22 mouse cellular contexts compared by ENCODE assay signal in the genomic region with DNA sequence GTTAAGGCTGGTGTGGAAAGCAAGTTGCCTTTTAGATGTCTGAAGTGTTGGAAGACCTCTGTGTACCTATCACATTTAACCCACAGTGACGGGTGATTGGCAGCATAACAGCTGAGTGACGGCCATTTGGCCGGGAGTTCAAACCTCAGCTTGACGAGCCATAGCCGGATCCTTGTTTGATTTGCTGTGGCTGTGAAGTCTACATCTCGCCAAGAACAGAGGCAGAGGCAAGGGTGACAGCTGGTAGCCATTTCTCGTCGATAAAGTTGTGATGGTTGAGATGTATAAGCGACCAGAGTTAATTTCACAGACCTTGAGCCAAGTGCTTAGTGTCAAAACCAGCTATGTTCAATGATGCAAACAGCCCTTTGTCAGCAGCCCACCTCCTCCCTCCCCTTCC.
DNase-seq lines count a peak whose midpoint lies in the region; ATAC-seq and TF ChIP-seq lines count a peak whose summit lies in the region.
"Had no signal": no experiment of that assay in that cellular context is flagged by ENCODE, and none has a peak within 500 bp of the region (broad histone marks: within the 10 kb centered on the region; RNA-seq: fewer than 3 reads in every experiment).

No protein-coding gene starts in this region.

- H3K27me3 ChIP-seq in hindbrain, embryonic 16.5 days (replicated peaks; ENCODE audit: control insufficient read depth, insufficient read depth, low read length), result no peaks in the 10 kb centered on the region
- no peaks in the 10 kb centered on the region for H3K27me3 ChIP-seq in hindbrain, embryonic 11.5 days (ENCODE audit: control insufficient read depth, insufficient read depth, low read length)
- H3K27me3 ChIP-seq in kidney, postnatal 0 days (ENCODE audit: insufficient read depth, low read length), result no peaks in the 10 kb centered on the region
- no peaks in the 10 kb centered on the region for H3K27me3 ChIP-seq in midbrain, postnatal 0 days (ENCODE audit: insufficient read depth, low read length)
- no peaks in the 10 kb centered on the region for H3K27me3 ChIP-seq in midbrain, embryonic 13.5 days
- H3K27me3 ChIP-seq: forebrain, embryonic 13.5 days; lung, embryonic 15.5 days had no signal

- H3K9ac ChIP-seq in hindbrain, embryonic 16.5 days (ENCODE audit: low read depth, low read length), result no peak overlapping the region
- no peak overlapping the region for H3K9ac ChIP-seq in hindbrain, embryonic 11.5 days (ENCODE audit: low read depth, low read length)
- no peak overlapping the region for H3K9ac ChIP-seq in kidney, postnatal 0 days (ENCODE audit: low read depth, low read length)
- no peak overlapping the region for H3K9ac ChIP-seq in midbrain, postnatal 0 days (replicated peaks; ENCODE audit: low read length, poor library complexity, severe bottlenecking)
- H3K9ac ChIP-seq in midbrain, embryonic 13.5 days (replicated peaks), result no peak overlapping the region
- H3K9ac ChIP-seq: forebrain, embryonic 13.5 days; liver, embryonic 14.5 days; lung, embryonic 15.5 days had no signal

- TF ChIP-seq CTCF in kidney, postnatal 0 days (IDR thresholded peaks at IDR 0.05; ENCODE audit: low read depth), result no peak
- TF ChIP-seq CTCF in midbrain, postnatal 0 days (IDR thresholded peaks at IDR 0.05), result no peak

- H3K27ac ChIP-seq in hindbrain, embryonic 16.5 days (ENCODE audit: low read depth, low read length), result no peak overlapping the region
- H3K27ac ChIP-seq in hindbrain, embryonic 11.5 days (ENCODE audit: low read depth, low read length), result no peak overlapping the region
- no peak overlapping the region for H3K27ac ChIP-seq in kidney, postnatal 0 days
- no peak overlapping the region for H3K27ac ChIP-seq in midbrain, postnatal 0 days (ENCODE audit: low read depth, low read length)
- H3K27ac ChIP-seq in midbrain, embryonic 13.5 days, result no peak overlapping the region
- H3K27ac ChIP-seq: forebrain, embryonic 13.5 days; liver, embryonic 14.5 days; lung, embryonic 15.5 days; midbrain, embryonic 10.5 days had no signal

- no peak overlapping the region for H3K4me2 ChIP-seq in hindbrain, embryonic 16.5 days (ENCODE audit: low read length)
- no peak overlapping the region for H3K4me2 ChIP-seq in hindbrain, embryonic 11.5 days (replicated peaks; ENCODE audit: low read depth, low read length)
- peak overlapping the region; percentile 18; the same call in 1 of the 2 replicates for H3K4me2 ChIP-seq in kidney, postnatal 0 days (ENCODE audit: low read length)
- H3K4me2 ChIP-seq in midbrain, postnatal 0 days (ENCODE audit: low read depth, low read length, poor library complexity, severe bottlenecking), result no peak overlapping the region
- no peak overlapping the region for H3K4me2 ChIP-seq in midbrain, embryonic 13.5 days (replicated peaks)
- H3K4me2 ChIP-seq: forebrain, embryonic 13.5 days; heart, embryonic 11.5 days; lung, embryonic 15.5 days had no signal

- WGBS in hindbrain, embryonic 16.5 days, result 54% methylated on average over 9 of the region's 9 CpGs
- 66% methylated on average over 9 of the region's 9 CpGs for WGBS in hindbrain, embryonic 11.5 days
- WGBS in kidney, postnatal 0 days, result 18% methylated on average over 9 of the region's 9 CpGs
- 57% methylated on average over 9 of the region's 9 CpGs for WGBS in midbrain, postnatal 0 days
- WGBS in midbrain, embryonic 13.5 days, result 61% methylated on average over 9 of the region's 9 CpGs

- no peak overlapping the region for H3K4me3 ChIP-seq in hindbrain, embryonic 16.5 days (ENCODE audit: low read length)
- H3K4me3 ChIP-seq in hindbrain, embryonic 11.5 days (ENCODE audit: low read depth, low read length), result no peak overlapping the region
- no peak overlapping the region for H3K4me3 ChIP-seq in kidney, postnatal 0 days (replicated peaks; ENCODE audit: low read depth, low read length)
- no peak overlapping the region for H3K4me3 ChIP-seq in midbrain, postnatal 0 days (ENCODE audit: low read depth, low read length)
- H3K4me3 ChIP-seq in midbrain, embryonic 13.5 days (replicated peaks), result no peak overlapping the region
- H3K4me3 ChIP-seq: forebrain, embryonic 13.5 days; lung, embryonic 15.5 days; midbrain, embryonic 10.5 days had no signal

- no peaks in the 10 kb centered on the region for H3K9me3 ChIP-seq in hindbrain, embryonic 16.5 days (ENCODE audit: control insufficient read depth, low read length)
- no peaks in the 10 kb centered on the region for H3K9me3 ChIP-seq in hindbrain, embryonic 11.5 days (ENCODE audit: control insufficient read depth, low read length)
- H3K9me3 ChIP-seq in kidney, postnatal 0 days (replicated peaks; ENCODE audit: low read length), result no peaks in the 10 kb centered on the region
- no peaks in the 10 kb centered on the region for H3K9me3 ChIP-seq in midbrain, postnatal 0 days (ENCODE audit: low read length)
- no peaks in the 10 kb centered on the region for H3K9me3 ChIP-seq in midbrain, embryonic 13.5 days
- H3K9me3 ChIP-seq: forebrain, embryonic 13.5 days; lung, embryonic 15.5 days; midbrain, embryonic 10.5 days had no signal

- H3K36me3 ChIP-seq in hindbrain, embryonic 16.5 days (ENCODE audit: control insufficient read depth, insufficient read depth, low read length), result no peaks in the 10 kb centered on the region
- H3K36me3 ChIP-seq in hindbrain, embryonic 11.5 days (ENCODE audit: control insufficient read depth, insufficient read depth, low read length), result no peaks in the 10 kb centered on the region
- H3K36me3 ChIP-seq in kidney, postnatal 0 days (ENCODE audit: insufficient read depth, low read length), result no peaks in the 10 kb centered on the region
- no peaks in the 10 kb centered on the region for H3K36me3 ChIP-seq in midbrain, postnatal 0 days (ENCODE audit: insufficient read depth, low read length)
- H3K36me3 ChIP-seq in midbrain, embryonic 13.5 days, result no peaks in the 10 kb centered on the region
- H3K36me3 ChIP-seq: lung, embryonic 15.5 days; midbrain, embryonic 10.5 days had no signal

- DNase-seq in hindbrain, embryonic 11.5 days (ENCODE audit: low spot score), result no peak
- peak; percentile 79 for DNase-seq in kidney, postnatal 0 days (ENCODE audit: low spot score)
- DNase-seq in kidney, postnatal 25 days, result no peak
- DNase-seq in midbrain, postnatal 0 days (ENCODE audit: low spot score), result peak; percentile 75
- no peak for DNase-seq in adrenal gland, postnatal 36 days
- DNase-seq: adrenal gland, postnatal 25 days; B cell, adult 2 months; cerebellum, adult 9-10 months; gastrocnemius, postnatal 14 days; kidney, postnatal 10 days; layer of hippocampus, postnatal 36 days; liver; thymus, adult 2 months; thymus, postnatal 36 days had no signal

- peaks cover 4% of the 10 kb centered on the region for H3K4me1 ChIP-seq in hindbrain, embryonic 16.5 days (ENCODE audit: control insufficient read depth, insufficient read depth, low read depth, low read length)
- no peaks in the 10 kb centered on the region for H3K4me1 ChIP-seq in hindbrain, embryonic 11.5 days (replicated peaks; ENCODE audit: control insufficient read depth, insufficient read depth, low read length)
- H3K4me1 ChIP-seq in kidney, postnatal 0 days (replicated peaks; ENCODE audit: insufficient read depth, low read length), result 0 out of 2 replicates have a peak, but pooled peaks cover 14% of the 10 kb centered on the region
- 0 out of 2 replicates have a peak, but pooled peaks cover 4% of the 10 kb centered on the region for H3K4me1 ChIP-seq in midbrain, postnatal 0 days (ENCODE audit: insufficient read depth, low read length)
- peaks cover 15% of the 10 kb centered on the region for H3K4me1 ChIP-seq in midbrain, embryonic 13.5 days (replicated peaks)

- peak; percentile 56 for ATAC-seq in hindbrain, embryonic 16.5 days
- no peak for ATAC-seq in hindbrain, embryonic 11.5 days (ENCODE audit: low FRiP score)
- ATAC-seq in kidney, postnatal 0 days (replicated peaks; ENCODE audit: low FRiP score, low read depth), result peak; percentile 46; the same call in 1 of the 2 replicates
- no peak for ATAC-seq in midbrain, postnatal 0 days (ENCODE audit: low FRiP score)
- ATAC-seq in midbrain, embryonic 13.5 days, result no peak
- ATAC-seq: forebrain, embryonic 13.5 days; intestine, embryonic 16.5 days had no signal

Comparison
In these comparisons a context has a peak if more than half of its experiments do, and no peak if none do; other contexts are left out.
1. ATAC-seq: peak in hindbrain, embryonic 16.5 days (single experiment) and kidney, postnatal 0 days (single experiment); none in hindbrain, embryonic 11.5 days (single experiment), midbrain, postnatal 0 days (single experiment) and midbrain, embryonic 13.5 days (single experiment).
2. DNase-seq: peak in kidney, postnatal 0 days (single experiment) and midbrain, postnatal 0 days (single experiment); none in hindbrain, embryonic 11.5 days (single experiment), kidney, postnatal 25 days (0 of 2) and adrenal gland, postnatal 36 days (0 of 2).